Mouse (Mus musculus) lung, postnatal 0 days (tissue): ENCODE results near the gene Cmtm4. TPM values are rescaled to one million over a fixed set of nuclear protein-coding genes. Genes with fewer than 3 reads are reported as not detected.

Experiments
- ATAC-seq: fragments of 200-750 bp; cut with Nextera tagmentation; 2 replicates; pipeline ENCODE4 v1.8.0; 2017; ENCODE audit warnings: moderate library complexity
- DNase-seq: peaks from one replicate; pipeline ENCODE4 v3.0.0-alpha.2; 2016; ENCODE audit warnings: low spot score
- H3K27ac ChIP-seq: fragments of 300-500 bp; sonication (generic); 2 replicates; pipeline ENCODE4 v1.5.1; 2014; ENCODE audit warnings: antibody characterized with exemption, mild to moderate bottlenecking, low read length, mixed read lengths
- H3K27me3 ChIP-seq: fragments of 300-500 bp; sonication (generic); replicated peaks from 2 replicates; pipeline ENCODE4 v1.6.1; 2014; ENCODE audit warnings: low read length, mixed read lengths; ENCODE audit not compliant: insufficient read depth
- H3K36me3 ChIP-seq: fragments of 300-500 bp; sonication (generic); 2 replicates; pipeline ENCODE4 v1.6.1; 2014; ENCODE audit warnings: low read length, mixed read lengths; ENCODE audit not compliant: insufficient read depth
- H3K4me1 ChIP-seq: fragments of 300-500 bp; sonication (generic); 2 replicates; pipeline ENCODE4 v1.6.1; 2014; ENCODE audit warnings: antibody characterized with exemption, low read depth, low read length, mixed read lengths; ENCODE audit not compliant: insufficient read depth
- H3K4me2 ChIP-seq: fragments of 300-500 bp; sonication (generic); replicated peaks from 2 replicates; pipeline ENCODE4 v1.6.1; 2014; ENCODE audit warnings: low read depth, mild to moderate bottlenecking, low read length, moderate library complexity, mixed read lengths
- H3K4me3 ChIP-seq: fragments of 300-500 bp; sonication (generic); 2 replicates; pipeline ENCODE4 v1.5.1; 2014; ENCODE audit warnings: low read depth, low read length
- H3K9ac ChIP-seq: fragments of 300-500 bp; sonication (generic); replicated peaks from 2 replicates; pipeline ENCODE4 v1.6.1; 2014; ENCODE audit warnings: low read depth, mild to moderate bottlenecking
- H3K9me3 ChIP-seq: fragments of 300-500 bp; sonication (generic); 2 replicates; pipeline ENCODE4 v1.6.1; 2016; ENCODE audit warnings: low read length, mixed read lengths
- CTCF ChIP-seq: IDR thresholded peaks from 2 replicates; pipeline ENCODE4 v1.5.1; 2016; ENCODE audit warnings: antibody characterized with exemption, mild to moderate bottlenecking
- EP300 ChIP-seq: IDR thresholded peaks from 2 replicates; pipeline ENCODE4 v1.6.1; 2016; ENCODE audit warnings: antibody characterized with exemption, mild to moderate bottlenecking, control low read depth
- WGBS: fragments of 180-500 bp; shearing (Covaris S2); extraction: QIAGEN DNeasy Blood & Tissue Kit; methylation state at CpG from one replicate; pipeline ENCODE4 v1.1.7; 2014; 5-methylcytosine and 5-hydroxymethylcytosine counted together
- polyA plus RNA-seq: library from polyadenylated mRNA; unstranded; fragments of >200 nt; fragmentation: Nextera tagmentation; extraction: Ambion mirVana; gene quantifications from 2 replicates; pipeline ENCODE4 v1.2.1, GENCODE M21; 2015

Cmtm4 gene
- polyA plus RNA-seq, 1 experiment from 2014 or later = 3.5 TPM

DNA sequence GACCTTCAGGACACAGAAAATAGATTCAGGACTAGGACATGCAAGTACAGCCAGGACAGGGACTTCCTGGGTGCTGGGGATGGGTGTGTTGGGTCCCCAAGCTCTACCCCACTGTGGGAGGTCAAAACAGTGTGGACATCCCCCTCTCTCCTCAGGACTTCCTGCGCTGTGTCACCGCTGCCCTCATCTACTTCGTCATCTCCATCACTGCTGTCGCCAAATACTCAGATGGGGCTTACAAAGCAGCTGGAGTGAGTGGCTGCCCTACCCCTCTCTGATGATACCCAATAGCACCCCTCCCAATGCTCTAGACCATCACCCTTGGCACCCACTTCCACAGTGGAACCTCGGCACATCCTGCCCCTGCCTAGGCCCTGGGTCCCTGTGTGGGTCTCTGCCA is 51.0 kb downstream of the Cmtm4 start:
- H3K4me1 ChIP-seq = 0 out of 2 replicates have a peak, but pooled peaks cover 2% of the 10 kb centered on the region
- H3K27me3 ChIP-seq = no peaks in the 10 kb centered on the region
- H3K9ac ChIP-seq = no peak overlapping the region
- no peaks in the 10 kb centered on the region for H3K9me3 ChIP-seq
- ATAC-seq (no peak), DNase-seq (no peak)
- no peaks in the 10 kb centered on the region for H3K36me3 ChIP-seq
- H3K4me2 ChIP-seq = no peak overlapping the region
- 84% methylated on average over 5 of the region's 5 CpGs for WGBS
- H3K27ac ChIP-seq = no peak overlapping the region
- TF ChIP-seq CTCF = no peak
- no peak for TF ChIP-seq EP300
- no peak overlapping the region for H3K4me3 ChIP-seq

DNA sequence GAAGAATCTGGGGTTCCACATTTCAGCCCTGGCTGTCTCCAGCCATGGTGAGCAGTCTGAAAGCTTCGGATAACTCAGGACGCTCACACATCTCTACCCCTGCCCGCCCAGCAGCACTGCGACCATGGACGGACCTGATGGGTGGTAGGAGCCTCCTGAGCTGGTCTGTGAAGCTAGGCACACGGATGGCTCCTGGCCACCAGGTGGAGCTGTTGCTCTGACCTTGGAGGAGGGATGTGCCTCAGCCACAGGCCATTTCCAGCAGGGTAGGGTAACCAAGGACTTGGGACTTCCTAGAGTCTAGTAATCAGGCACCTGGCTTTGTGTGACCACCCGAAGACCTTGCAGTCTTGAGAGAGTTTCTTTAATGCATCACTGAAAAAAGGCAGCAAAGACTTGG is 51.6 kb downstream of the Cmtm4 start:
- peak; percentile 23 for ATAC-seq
- peak; percentile 86 for DNase-seq
- H3K9ac ChIP-seq = no peak overlapping the region

GRCm38 (mm10) chr8:104342426-104342825 is 53.2 kb downstream of the Cmtm4 start:
- Histone ChIP-seq H3K4me3 (no peak overlapping the region), H3K36me3 (no peaks in the 10 kb centered on the region), H3K9ac (no peak overlapping the region), H3K9me3 (no peaks in the 10 kb centered on the region), H3K27ac (no peak overlapping the region), H3K4me1 (0 out of 2 replicates have a peak, but pooled peaks cover 2% of the 10 kb centered on the region), H3K27me3 (no peaks in the 10 kb centered on the region), H3K4me2 (no peak overlapping the region)
- no peak for ATAC-seq
- WGBS = 48% methylated on average over 5 of the region's 5 CpGs
- TF ChIP-seq CTCF (no peak), EP300 (no peak)
- DNase-seq = no peak

More for the DNA sequence above, 51.6 kb downstream of the Cmtm4 start:
- Histone ChIP-seq H3K36me3 (no peaks in the 10 kb centered on the region), H3K9me3 (no peaks in the 10 kb centered on the region), H3K27me3 (no peaks in the 10 kb centered on the region), H3K4me3 (no peak overlapping the region), H3K27ac (no peak overlapping the region), H3K4me1 (0 out of 2 replicates have a peak, but pooled peaks cover 2% of the 10 kb centered on the region), H3K4me2 (no peak overlapping the region)
- 14% methylated on average over 7 of the region's 7 CpGs for WGBS
- TF ChIP-seq CTCF (peak; percentile 98), EP300 (no peak)

GRCm38 (mm10) chr8:104341678-104342077 is 53.9 kb downstream of the Cmtm4 start:
- no peak overlapping the region for H3K9ac ChIP-seq
- ATAC-seq (no peak), DNase-seq (no peak)
- H3K27ac ChIP-seq = peak overlapping the region; percentile 4; the same call in 1 of the 2 replicates
- H3K9me3 ChIP-seq = no peaks in the 10 kb centered on the region
- WGBS = 49% methylated on average over 6 of the region's 6 CpGs
- H3K36me3 ChIP-seq = no peaks in the 10 kb centered on the region
- TF ChIP-seq CTCF = no peak
- TF ChIP-seq EP300 = no peak
- peak overlapping the region; percentile 70 for H3K4me2 ChIP-seq
- H3K4me1 ChIP-seq = 0 out of 2 replicates have a peak, but pooled peaks cover 2% of the 10 kb centered on the region
- H3K4me3 ChIP-seq = 0 out of 2 replicates have a peak overlapping the region, but pooled peaks have one; percentile 55
- no peaks in the 10 kb centered on the region for H3K27me3 ChIP-seq

GRCm38 (mm10) chr8:104341106-104341561 is 54.5 kb downstream of the Cmtm4 start:
- TF ChIP-seq EP300 = no peak
- Histone ChIP-seq H3K9ac (peak overlapping the region; percentile 68), H3K9me3 (no peaks in the 10 kb centered on the region), H3K4me1 (0 out of 2 replicates have a peak, but pooled peaks cover 2% of the 10 kb centered on the region), H3K4me3 (peak overlapping the region; percentile 55), H3K36me3 (no peaks in the 10 kb centered on the region), H3K27me3 (no peaks in the 10 kb centered on the region), H3K27ac (peak overlapping the region; percentile 90), H3K4me2 (peak overlapping the region; percentile 70)
- 0% methylated on average over 23 of the region's 24 CpGs for WGBS
- ATAC-seq (peak; percentile 78), DNase-seq (peak; percentile 89)

- Histone ChIP-seq H3K9ac (peak overlapping the region; percentile 68), H3K4me3 (peak overlapping the region; percentile 55), H3K9me3 (no peaks in the 10 kb centered on the region), H3K4me2 (peak overlapping the region; percentile 70), H3K27me3 (no peaks in the 10 kb centered on the region), H3K36me3 (no peaks in the 10 kb centered on the region), H3K27ac (peak overlapping the region; percentile 90), H3K4me1 (0 out of 2 replicates have a peak, but pooled peaks cover 2% of the 10 kb centered on the region)
- 2% methylated on average over 47 of the region's 54 CpGs for WGBS
- ATAC-seq (peak; percentile 82), DNase-seq (peak; percentile 86)
- TF ChIP-seq CTCF = peak; percentile 75
- TF ChIP-seq EP300 = no peak
Measured at GRCm38 (mm10) chr8:104340233-104341105, 55.1 kb downstream of the Cmtm4 start.
